Mouse (Mus musculus): ENCODE results near the gene Inca1. TPM values are rescaled to one million over a fixed set of nuclear protein-coding genes. Genes with fewer than 3 reads are reported as not detected.

Gene Inca1
- polyA plus RNA-seq, 1 experiment from 2014 or later: 0.63 TPM

DNA sequence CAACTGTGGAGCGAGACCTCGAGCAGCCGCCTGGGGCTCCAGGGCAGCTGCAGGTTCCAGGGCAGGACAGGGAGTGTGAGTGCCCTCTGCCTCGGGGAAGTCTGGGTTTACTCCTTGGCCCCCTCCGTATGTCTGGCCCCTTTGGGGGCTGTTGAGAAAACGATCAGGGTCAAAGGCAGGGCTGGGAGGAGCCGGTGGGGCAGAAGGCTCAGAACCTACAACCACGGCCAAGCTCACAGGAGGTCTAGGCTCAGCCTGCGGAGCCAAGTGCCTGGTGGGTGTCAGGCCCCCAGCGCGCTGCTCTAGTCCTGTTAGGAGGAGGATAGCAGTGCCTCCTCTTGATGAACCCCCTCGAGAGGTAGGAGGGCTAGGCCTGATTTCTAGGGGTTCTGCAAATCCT, 18.8 kb downstream of the Inca1 start:
- Histone ChIP-seq H3K36me3 (ENCODE audit: control insufficient read depth, insufficient read depth, low read length) (no peaks in the 10 kb centered on the region), H3K4me1 (replicated peaks; ENCODE audit: control insufficient read depth, insufficient read depth, low read length) (peaks cover 3% of the 10 kb centered on the region; the same call in 1 of the 2 replicates), H3K27ac (ENCODE audit: low read depth, low read length) (no peak overlapping the region), H3K4me3 (ENCODE audit: low read depth, low read length) (no peak overlapping the region), H3K9me3 (ENCODE audit: control insufficient read depth, low read length) (no peaks in the 10 kb centered on the region), H3K9ac (ENCODE audit: low read depth, low read length) (no peak overlapping the region), H3K27me3 (ENCODE audit: control insufficient read depth, insufficient read depth, low read length) (no peaks in the 10 kb centered on the region), H3K4me2 (replicated peaks; ENCODE audit: low read depth, low read length) (no peak overlapping the region)
- ATAC-seq (ENCODE audit: low FRiP score): no peak; the same call in 1 of the 2 replicates
- 67% methylated on average over 12 of the region's 12 CpGs for WGBS
- no peak for DNase-seq (ENCODE audit: low spot score)

- no peak overlapping the region for H3K27ac ChIP-seq (ENCODE audit: low read depth, low read length)
- ATAC-seq (ENCODE audit: low FRiP score): no peak
- no peaks in the 10 kb centered on the region for H3K27me3 ChIP-seq (ENCODE audit: control insufficient read depth, insufficient read depth, low read length)
- H3K4me2 ChIP-seq (replicated peaks; ENCODE audit: low read depth, low read length): no peak overlapping the region
- 91% methylated on average over 8 of the region's 8 CpGs for WGBS
- no peaks in the 10 kb centered on the region for H3K9me3 ChIP-seq (ENCODE audit: control insufficient read depth, low read length)
- no peak overlapping the region for H3K9ac ChIP-seq (ENCODE audit: low read depth, low read length)
- no peak overlapping the region for H3K4me3 ChIP-seq (ENCODE audit: low read depth, low read length)
- DNase-seq (ENCODE audit: low spot score): no peak
- no peaks in the 10 kb centered on the region for H3K36me3 ChIP-seq (ENCODE audit: control insufficient read depth, insufficient read depth, low read length)
- peaks cover 3% of the 10 kb centered on the region; the same call in 1 of the 2 replicates for H3K4me1 ChIP-seq (replicated peaks; ENCODE audit: control insufficient read depth, insufficient read depth, low read length)
Measured at GRCm38 (mm10) chr11:70679894-70680293, 20.1 kb downstream of the Inca1 start.

- Histone ChIP-seq H3K4me1 (replicated peaks; ENCODE audit: control insufficient read depth, insufficient read depth, low read length) (peaks cover 4% of the 10 kb centered on the region; the same call in 1 of the 2 replicates), H3K9me3 (ENCODE audit: control insufficient read depth, low read length) (no peaks in the 10 kb centered on the region), H3K9ac (ENCODE audit: low read depth, low read length) (no peak overlapping the region), H3K4me3 (ENCODE audit: low read depth, low read length) (no peak overlapping the region), H3K27ac (ENCODE audit: low read depth, low read length) (no peak overlapping the region), H3K27me3 (ENCODE audit: control insufficient read depth, insufficient read depth, low read length) (no peaks in the 10 kb centered on the region), H3K36me3 (ENCODE audit: control insufficient read depth, insufficient read depth, low read length) (no peaks in the 10 kb centered on the region), H3K4me2 (replicated peaks; ENCODE audit: low read depth, low read length) (no peak overlapping the region)
- WGBS: 96% methylated on average over 8 of the region's 8 CpGs
- DNase-seq (ENCODE audit: low spot score) (no peak), ATAC-seq (ENCODE audit: low FRiP score) (no peak)
Measured at GRCm38 (mm10) chr11:70679361-70679760, 20.6 kb downstream of the Inca1 start.

DNA sequence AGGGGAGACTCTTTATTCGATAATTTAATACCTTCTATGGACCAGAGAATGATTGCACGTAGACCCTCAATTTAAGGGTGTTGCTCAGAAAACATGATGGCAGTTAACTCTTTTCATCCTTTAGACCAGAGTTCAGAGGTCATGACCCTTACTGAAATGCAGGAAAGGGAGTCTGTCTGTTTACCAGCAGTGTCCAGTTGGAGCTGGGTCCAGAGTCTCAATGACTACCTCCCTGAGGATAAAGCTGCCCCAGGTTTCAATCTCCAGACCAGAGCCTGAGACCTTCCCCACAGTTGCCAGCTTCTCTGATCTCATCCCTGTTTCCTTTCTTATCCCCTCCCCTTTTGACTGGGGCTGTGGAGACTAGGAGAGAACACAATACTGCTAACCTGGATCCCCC, 21.4 kb downstream of the Inca1 start:
- H3K9me3 ChIP-seq (ENCODE audit: control insufficient read depth, low read length): no peaks in the 10 kb centered on the region

DNA sequence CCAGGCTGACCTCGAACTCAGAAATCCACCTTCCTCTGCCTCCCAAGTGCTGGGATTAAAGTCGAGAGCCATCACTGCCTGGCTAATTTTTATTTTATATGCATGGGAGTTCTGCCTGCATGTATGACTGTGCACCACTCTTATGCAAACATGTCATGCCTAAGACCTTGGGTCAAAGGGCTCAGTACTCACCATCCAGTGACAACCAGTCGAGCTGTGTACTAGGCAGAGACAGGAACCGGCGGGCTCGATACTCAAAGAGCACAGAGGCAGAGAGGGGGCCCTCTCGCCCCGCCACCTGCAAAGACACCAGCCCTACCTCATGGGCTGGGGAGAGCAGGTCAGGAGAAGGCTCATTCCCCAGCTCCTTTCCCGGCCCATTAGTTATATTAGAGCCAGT, 21.9 kb downstream of the Inca1 start:
- no peaks in the 10 kb centered on the region for H3K36me3 ChIP-seq (ENCODE audit: control insufficient read depth, insufficient read depth, low read length)
- H3K9me3 ChIP-seq (ENCODE audit: control insufficient read depth, low read length): no peaks in the 10 kb centered on the region
- no peak overlapping the region for H3K4me3 ChIP-seq (ENCODE audit: low read depth, low read length)
- H3K4me1 ChIP-seq (replicated peaks; ENCODE audit: control insufficient read depth, insufficient read depth, low read length): peaks cover 5% of the 10 kb centered on the region; the same call in 1 of the 2 replicates
- no peak overlapping the region for H3K9ac ChIP-seq (ENCODE audit: low read depth, low read length)
- no peak for ATAC-seq (ENCODE audit: low FRiP score)
- H3K27me3 ChIP-seq (ENCODE audit: control insufficient read depth, insufficient read depth, low read length): no peaks in the 10 kb centered on the region
- H3K4me2 ChIP-seq (replicated peaks; ENCODE audit: low read depth, low read length): no peak overlapping the region
- no peak for DNase-seq (ENCODE audit: low spot score)
- WGBS: 77% methylated on average over 9 of the region's 9 CpGs
- H3K27ac ChIP-seq (ENCODE audit: low read depth, low read length): no peak overlapping the region

More for the DNA sequence above, 21.4 kb downstream of the Inca1 start:
- peaks cover 5% of the 10 kb centered on the region; the same call in 1 of the 2 replicates for H3K4me1 ChIP-seq (replicated peaks; ENCODE audit: control insufficient read depth, insufficient read depth, low read length)
- H3K36me3 ChIP-seq (ENCODE audit: control insufficient read depth, insufficient read depth, low read length): no peaks in the 10 kb centered on the region
- DNase-seq (ENCODE audit: low spot score) (no peak), ATAC-seq (ENCODE audit: low FRiP score) (no peak)
- no peak overlapping the region for H3K4me2 ChIP-seq (replicated peaks; ENCODE audit: low read depth, low read length)
- WGBS: 39% methylated on average over 2 of the region's 2 CpGs
- no peak overlapping the region for H3K9ac ChIP-seq (ENCODE audit: low read depth, low read length)
- no peaks in the 10 kb centered on the region for H3K27me3 ChIP-seq (ENCODE audit: control insufficient read depth, insufficient read depth, low read length)
- no peak overlapping the region for H3K27ac ChIP-seq (ENCODE audit: low read depth, low read length)
- no peak overlapping the region for H3K4me3 ChIP-seq (ENCODE audit: low read depth, low read length)

DNA sequence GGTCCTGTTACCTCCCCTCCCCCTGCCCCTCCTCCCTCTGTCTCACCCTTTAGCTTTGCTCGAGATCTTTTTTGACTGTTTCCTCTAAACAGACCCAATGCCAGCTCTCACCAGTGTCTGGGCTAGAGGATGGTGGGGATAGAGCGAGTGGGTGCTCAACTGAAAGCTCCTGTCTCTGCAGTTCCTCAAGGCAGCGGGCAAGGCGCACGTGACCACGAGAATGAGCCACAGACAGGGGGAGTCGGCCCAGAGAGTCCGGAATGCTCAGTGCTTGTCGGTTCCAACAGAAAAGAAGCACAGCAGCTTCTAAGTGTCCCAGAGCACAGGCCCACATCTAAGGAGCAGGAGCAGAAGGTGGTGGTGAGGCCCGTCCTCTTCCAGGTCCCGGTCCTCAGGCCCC, 25.5 kb downstream of the Inca1 start:
- H3K4me3 ChIP-seq (ENCODE audit: low read depth, low read length): no peak overlapping the region
- H3K9me3 ChIP-seq (ENCODE audit: control insufficient read depth, low read length): no peaks in the 10 kb centered on the region
- no peak overlapping the region for H3K27ac ChIP-seq (ENCODE audit: low read depth, low read length)
- H3K4me2 ChIP-seq (replicated peaks; ENCODE audit: low read depth, low read length): no peak overlapping the region
- peaks cover 5% of the 10 kb centered on the region; the same call in 1 of the 2 replicates for H3K4me1 ChIP-seq (replicated peaks; ENCODE audit: control insufficient read depth, insufficient read depth, low read length)
- WGBS: 68% methylated on average over 11 of the region's 11 CpGs
- DNase-seq (ENCODE audit: low spot score) (no peak), ATAC-seq (ENCODE audit: low FRiP score) (no peak)
- H3K9ac ChIP-seq (ENCODE audit: low read depth, low read length): no peak overlapping the region
- H3K27me3 ChIP-seq (ENCODE audit: control insufficient read depth, insufficient read depth, low read length): no peaks in the 10 kb centered on the region
- no peaks in the 10 kb centered on the region for H3K36me3 ChIP-seq (ENCODE audit: control insufficient read depth, insufficient read depth, low read length)

- H3K4me2 ChIP-seq (replicated peaks; ENCODE audit: low read depth, low read length): no peak overlapping the region
- DNase-seq (ENCODE audit: low spot score) (no peak), ATAC-seq (ENCODE audit: low FRiP score) (no peak)
- no peaks in the 10 kb centered on the region for H3K9me3 ChIP-seq (ENCODE audit: control insufficient read depth, low read length)
- H3K36me3 ChIP-seq (ENCODE audit: control insufficient read depth, insufficient read depth, low read length): no peaks in the 10 kb centered on the region
- H3K27me3 ChIP-seq (ENCODE audit: control insufficient read depth, insufficient read depth, low read length): no peaks in the 10 kb centered on the region
- peaks cover 5% of the 10 kb centered on the region; the same call in 1 of the 2 replicates for H3K4me1 ChIP-seq (replicated peaks; ENCODE audit: control insufficient read depth, insufficient read depth, low read length)
- no peak overlapping the region for H3K9ac ChIP-seq (ENCODE audit: low read depth, low read length)
- WGBS: 54% methylated on average over 6 of the region's 6 CpGs
- no peak overlapping the region for H3K27ac ChIP-seq (ENCODE audit: low read depth, low read length)
- H3K4me3 ChIP-seq (ENCODE audit: low read depth, low read length): no peak overlapping the region
Measured at GRCm38 (mm10) chr11:70674014-70674413, 25.9 kb downstream of the Inca1 start.

GRCm38 (mm10) chr11:70671333-70672047, 28.5 kb downstream of the Inca1 start:
- no peaks in the 10 kb centered on the region for H3K36me3 ChIP-seq (ENCODE audit: control insufficient read depth, insufficient read depth, low read length)
- no peak for DNase-seq (ENCODE audit: low spot score)

DNA sequence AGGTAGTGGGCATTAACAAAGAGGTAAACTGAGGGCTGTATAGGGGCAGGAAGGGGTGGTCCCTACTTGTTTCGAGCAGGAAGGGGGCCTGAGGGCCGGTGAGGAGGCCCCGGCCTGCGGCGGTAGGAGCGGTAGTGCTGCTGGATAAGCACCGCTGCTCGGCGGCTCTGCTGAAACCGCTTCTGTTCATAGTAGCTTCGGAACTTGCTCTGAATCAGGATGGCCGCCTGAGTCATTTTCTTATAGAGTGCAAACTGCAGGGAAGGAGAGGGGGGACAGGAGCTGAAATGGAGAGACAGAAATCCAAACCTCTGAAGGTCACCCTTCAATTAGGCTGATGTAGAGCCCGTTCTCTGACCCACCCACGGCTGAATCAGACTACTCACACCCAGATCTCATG, 29.5 kb downstream of the Inca1 start:
- Histone ChIP-seq H3K27ac (ENCODE audit: low read depth, low read length) (peak overlapping the region; percentile 75), H3K27me3 (ENCODE audit: control insufficient read depth, insufficient read depth, low read length) (no peaks in the 10 kb centered on the region), H3K9ac (ENCODE audit: low read depth, low read length) (peak overlapping the region; percentile 55), H3K4me2 (replicated peaks; ENCODE audit: low read depth, low read length) (peak overlapping the region; percentile 48), H3K4me3 (ENCODE audit: low read depth, low read length) (peak overlapping the region; percentile 40), H3K4me1 (replicated peaks; ENCODE audit: control insufficient read depth, insufficient read depth, low read length) (peaks cover 5% of the 10 kb centered on the region; the same call in 1 of the 2 replicates), H3K36me3 (ENCODE audit: control insufficient read depth, insufficient read depth, low read length) (no peaks in the 10 kb centered on the region), H3K9me3 (ENCODE audit: control insufficient read depth, low read length) (no peaks in the 10 kb centered on the region)
- ATAC-seq (ENCODE audit: low FRiP score) (no peak), DNase-seq (ENCODE audit: low spot score) (no peak)
- 33% methylated on average over 14 of the region's 14 CpGs for WGBS

More at GRCm38 (mm10) chr11:70671333-70672047, 28.5 kb downstream of the Inca1 start:
- no peak overlapping the region for H3K4me3 ChIP-seq (ENCODE audit: low read depth, low read length)
- H3K27me3 ChIP-seq (ENCODE audit: control insufficient read depth, insufficient read depth, low read length): no peaks in the 10 kb centered on the region
- no peak overlapping the region for H3K4me2 ChIP-seq (replicated peaks; ENCODE audit: low read depth, low read length)
- H3K9me3 ChIP-seq (ENCODE audit: control insufficient read depth, low read length): no peaks in the 10 kb centered on the region
- WGBS: 83% methylated on average over 16 of the region's 16 CpGs
- H3K27ac ChIP-seq (ENCODE audit: low read depth, low read length): no peak overlapping the region
- H3K4me1 ChIP-seq (replicated peaks; ENCODE audit: control insufficient read depth, insufficient read depth, low read length): peaks cover 5% of the 10 kb centered on the region; the same call in 1 of the 2 replicates
- no peak for ATAC-seq (ENCODE audit: low FRiP score)
- H3K9ac ChIP-seq (ENCODE audit: low read depth, low read length): no peak overlapping the region; the same call in 1 of the 2 replicates
